Mouse (Mus musculus) G1E (cell line): Measurements from ENCODE around the gene Ch25h. TPM values are rescaled to one million over a fixed set of nuclear protein-coding genes. Genes with fewer than 3 reads are reported as not detected.

Experiments
- ATAC-seq: 2 replicates; pipeline ENCODE4 v1.8.0; 2016; ENCODE audit warnings: mild to moderate bottlenecking; ENCODE audit not compliant: insufficient number of reproducible peaks, poor library complexity, low FRiP score, severe bottlenecking; ENCODE audit errors: extremely low read depth
- DNase-seq: peaks from one replicate; pipeline ENCODE4 v3.0.0; 2012; ENCODE audit warnings: low spot score
- H3K27me3 ChIP-seq: 2 replicates; pipeline ENCODE4 v1.6.1; 2012; ENCODE audit warnings: mild to moderate bottlenecking, low read length, inconsistent platforms; ENCODE audit not compliant: insufficient read depth
- H3K36me3 ChIP-seq: replicated peaks from 2 replicates; pipeline ENCODE3; 2012; ENCODE audit warnings: mild to moderate bottlenecking, inconsistent platforms
- H3K4me1 ChIP-seq: 2 replicates; pipeline ENCODE4 v1.6.1; 2012; ENCODE audit warnings: low read depth, low read length, inconsistent platforms, mixed read lengths; ENCODE audit not compliant: insufficient read depth
- H3K4me3 ChIP-seq: 2 replicates; pipeline ENCODE4 v1.5.1; 2012; ENCODE audit warnings: low read depth, mild to moderate bottlenecking, inconsistent platforms, low read length, moderate library complexity, mixed read lengths
- H3K9me3 ChIP-seq: replicated peaks from 2 replicates; pipeline ENCODE4 v1.6.1; 2012; ENCODE audit warnings: inconsistent platforms
- CTCF ChIP-seq: IDR thresholded peaks from 2 replicates; pipeline ENCODE4 v1.5.1; 2012; ENCODE audit warnings: low read depth, low read length, inconsistent platforms, mixed read lengths
- GATA1 ChIP-seq: IDR thresholded peaks from 2 replicates; pipeline ENCODE4 v1.6.1; 2012; ENCODE audit warnings: borderline replicate concordance, low read length, inconsistent platforms, mixed read lengths
- GATA2 ChIP-seq: IDR thresholded peaks from 2 replicates; pipeline ENCODE4 v1.6.1; 2012; ENCODE audit warnings: low read depth, low read length, inconsistent platforms, borderline replicate concordance
- POLR2AphosphoS5 ChIP-seq: IDR thresholded peaks from 2 replicates; pipeline ENCODE4 v1.6.1; 2012; ENCODE audit warnings: low read depth, low read length, inconsistent platforms; ENCODE audit not compliant: insufficient replicate concordance
- TAL1 ChIP-seq: conservative IDR thresholded peaks from 2 replicates; pipeline ENCODE4 v1.6.1; 2012; ENCODE audit warnings: low read depth, low read length, inconsistent platforms, mixed read lengths
- polyA plus RNA-seq: library from polyadenylated mRNA; stranded (reverse); fragments of >175 nt; gene quantifications from 2 replicates; pipeline ENCODE4 v1.2.3, GENCODE M21; 2012
- total RNA-seq, 2 experiments: library from RNA; stranded (forward) in 1 of 2; stranded (reverse) in 1 of 2; fragments of 200-1000 nt in 1 of 2; fragments of >200 nt in 1 of 2; fragmentation: Nextera tagmentation in 1 of 2; gene quantifications; 2 replicates each; pipeline ENCODE4 v1.2.3; 2014 to 2017

The Ch25h gene
- total and polyA plus RNA-seq, 3 experiments: 0.11 TPM; not detected in 2

- TF ChIP-seq GATA2: no peak
- no peak for ATAC-seq
- Histone ChIP-seq H3K4me3 (no peak overlapping the region), H3K9me3 (no peaks in the 10 kb centered on the region), H3K36me3 (no peaks in the 10 kb centered on the region), H3K27me3 (peaks cover 30% of the 10 kb centered on the region), H3K4me1 (peaks cover 8% of the 10 kb centered on the region; the same call in 1 of the 2 replicates)
- no peak for DNase-seq
These were observed 555 bp downstream of the Ch25h start for GRCm38 (mm10) chr19:34474228-34474990.

GRCm38 (mm10) chr19:34471703-34472102 is 3.3 kb downstream of the Ch25h start:
- peaks cover 27% of the 10 kb centered on the region for H3K27me3 ChIP-seq
- TF ChIP-seq TAL1 (no peak), CTCF (no peak)
- ATAC-seq (no peak), DNase-seq (no peak)
- H3K9me3 ChIP-seq: no peaks in the 10 kb centered on the region
- no peak overlapping the region for H3K4me3 ChIP-seq
- H3K4me1 ChIP-seq: peaks cover 8% of the 10 kb centered on the region; the same call in 1 of the 2 replicates
- H3K36me3 ChIP-seq: no peaks in the 10 kb centered on the region

- DNase-seq (no peak), ATAC-seq (no peak)
- Histone ChIP-seq H3K4me1 (no peaks in the 10 kb centered on the region), H3K4me3 (no peak overlapping the region), H3K9me3 (no peaks in the 10 kb centered on the region), H3K27me3 (peaks cover 7% of the 10 kb centered on the region; the same call in 1 of the 2 replicates), H3K36me3 (no peaks in the 10 kb centered on the region)
- TF ChIP-seq GATA1 (no peak), TAL1 (no peak), CTCF (no peak), POLR2AphosphoS5 (no peak), GATA2 (no peak)
These were observed 6.2 kb downstream of the Ch25h start for GRCm38 (mm10) chr19:34468794-34469193.

- DNase-seq (no peak), ATAC-seq (no peak)
- Histone ChIP-seq H3K27me3 (peaks cover 7% of the 10 kb centered on the region; the same call in 1 of the 2 replicates), H3K36me3 (no peaks in the 10 kb centered on the region), H3K4me3 (no peak overlapping the region), H3K9me3 (no peaks in the 10 kb centered on the region), H3K4me1 (no peaks in the 10 kb centered on the region)
- no peak for TF ChIP-seq TAL1
- TF ChIP-seq POLR2AphosphoS5: no peak
- no peak for TF ChIP-seq GATA1
- no peak for TF ChIP-seq GATA2
- TF ChIP-seq CTCF: no peak
These were observed 6.7 kb downstream of the Ch25h start for GRCm38 (mm10) chr19:34468216-34468615.

GRCm38 (mm10) chr19:34464453-34464852 is 10.5 kb downstream of the Ch25h start:
- no peak for TF ChIP-seq POLR2AphosphoS5
- no peak for TF ChIP-seq GATA2
- TF ChIP-seq GATA1: no peak
- TF ChIP-seq TAL1: no peak
- TF ChIP-seq CTCF: no peak
- no peaks in the 10 kb centered on the region for H3K9me3 ChIP-seq
- H3K4me1 ChIP-seq: no peaks in the 10 kb centered on the region
- no peaks in the 10 kb centered on the region for H3K27me3 ChIP-seq
- no peaks in the 10 kb centered on the region for H3K36me3 ChIP-seq
- H3K4me3 ChIP-seq: no peak overlapping the region
- no peak for DNase-seq
- ATAC-seq: no peak

- no peaks in the 10 kb centered on the region for H3K36me3 ChIP-seq
- no peak for TF ChIP-seq CTCF
- TF ChIP-seq GATA1: no peak
- no peak for TF ChIP-seq TAL1
- no peak for TF ChIP-seq GATA2
- TF ChIP-seq POLR2AphosphoS5: no peak
- no peaks in the 10 kb centered on the region for H3K9me3 ChIP-seq
- ATAC-seq (no peak), DNase-seq (no peak)
- H3K27me3 ChIP-seq: no peaks in the 10 kb centered on the region
- H3K4me1 ChIP-seq: no peaks in the 10 kb centered on the region
- no peak overlapping the region for H3K4me3 ChIP-seq
These were observed 13.4 kb downstream of the Ch25h start for GRCm38 (mm10) chr19:34461451-34462019.
